Mouse (Mus musculus): ENCODE results near the gene Cabp2. TPM values are rescaled to one million over a fixed set of nuclear protein-coding genes. Genes with fewer than 3 reads are reported as not detected.

Cabp2 gene
- polyA plus RNA-seq, 1 experiment: not detected

GRCm38 (mm10) chr19:4113806-4114230 lies 32.4 kb downstream of the Cabp2 start:
- TF ChIP-seq POLR2A (IDR thresholded peaks at IDR 0.05; ENCODE audit: insufficient read depth, low read length) (no peak), CTCF (IDR thresholded peaks at IDR 0.05; ENCODE audit: low read depth, low read length) (no peak)
- Histone ChIP-seq H3K27ac (ENCODE audit: insufficient read depth, low read length) (no peak overlapping the region), H3K4me3 (ENCODE audit: low read depth, low read length) (no peak overlapping the region), H3K9ac (ENCODE audit: low read depth, poor library complexity, severe bottlenecking) (no peak overlapping the region), H3K27me3 (ENCODE audit: control insufficient read depth, insufficient read depth, low read length, poor library complexity, severe bottlenecking) (no peaks in the 10 kb centered on the region), H3K9me3 (replicated peaks; ENCODE audit: control insufficient read depth, insufficient read depth, low read length, poor library complexity, severe bottlenecking) (no peaks in the 10 kb centered on the region), H3K36me3 (ENCODE audit: control insufficient read depth, insufficient read depth, low read length, poor library complexity, severe bottlenecking) (no peaks in the 10 kb centered on the region), H3K4me1 (ENCODE audit: control insufficient read depth, insufficient read depth, low read length) (no peaks in the 10 kb centered on the region)

- Histone ChIP-seq H3K9ac (ENCODE audit: low read depth, poor library complexity, severe bottlenecking) (no peak overlapping the region), H3K9me3 (replicated peaks; ENCODE audit: control insufficient read depth, insufficient read depth, low read length, poor library complexity, severe bottlenecking) (no peaks in the 10 kb centered on the region), H3K4me3 (ENCODE audit: low read depth, low read length) (no peak overlapping the region), H3K36me3 (ENCODE audit: control insufficient read depth, insufficient read depth, low read length, poor library complexity, severe bottlenecking) (no peaks in the 10 kb centered on the region), H3K27me3 (ENCODE audit: control insufficient read depth, insufficient read depth, low read length, poor library complexity, severe bottlenecking) (no peaks in the 10 kb centered on the region), H3K4me1 (ENCODE audit: control insufficient read depth, insufficient read depth, low read length) (no peaks in the 10 kb centered on the region), H3K27ac (ENCODE audit: insufficient read depth, low read length) (no peak overlapping the region)
- no peak for TF ChIP-seq CTCF (IDR thresholded peaks at IDR 0.05; ENCODE audit: low read depth, low read length)
- TF ChIP-seq EP300 (IDR thresholded peaks at IDR 0.05; ENCODE audit: insufficient read depth, low read depth, low read length): no peak
- no peak for TF ChIP-seq POLR2A (IDR thresholded peaks at IDR 0.05; ENCODE audit: insufficient read depth, low read length)
Observed at GRCm38 (mm10) chr19:4114551-4114950, 33.2 kb downstream of the Cabp2 start.

GRCm38 (mm10) chr19:4115144-4115543 lies 33.8 kb downstream of the Cabp2 start:
- no peaks in the 10 kb centered on the region for H3K4me1 ChIP-seq (ENCODE audit: control insufficient read depth, insufficient read depth, low read length)
- H3K9me3 ChIP-seq (replicated peaks; ENCODE audit: control insufficient read depth, insufficient read depth, low read length, poor library complexity, severe bottlenecking): no peaks in the 10 kb centered on the region
- TF ChIP-seq POLR2A (IDR thresholded peaks at IDR 0.05; ENCODE audit: insufficient read depth, low read length) (no peak), EP300 (IDR thresholded peaks at IDR 0.05; ENCODE audit: insufficient read depth, low read depth, low read length) (no peak), CTCF (IDR thresholded peaks at IDR 0.05; ENCODE audit: low read depth, low read length) (no peak)
- H3K9ac ChIP-seq (ENCODE audit: low read depth, poor library complexity, severe bottlenecking): no peak overlapping the region
- H3K36me3 ChIP-seq (ENCODE audit: control insufficient read depth, insufficient read depth, low read length, poor library complexity, severe bottlenecking): no peaks in the 10 kb centered on the region
- H3K27ac ChIP-seq (ENCODE audit: insufficient read depth, low read length): no peak overlapping the region
- no peaks in the 10 kb centered on the region for H3K27me3 ChIP-seq (ENCODE audit: control insufficient read depth, insufficient read depth, low read length, poor library complexity, severe bottlenecking)
- no peak overlapping the region for H3K4me3 ChIP-seq (ENCODE audit: low read depth, low read length)

- TF ChIP-seq CTCF (IDR thresholded peaks at IDR 0.05; ENCODE audit: low read depth, low read length) (no peak), POLR2A (IDR thresholded peaks at IDR 0.05; ENCODE audit: insufficient read depth, low read length) (no peak), EP300 (IDR thresholded peaks at IDR 0.05; ENCODE audit: insufficient read depth, low read depth, low read length) (no peak)
- no peaks in the 10 kb centered on the region for H3K36me3 ChIP-seq (ENCODE audit: control insufficient read depth, insufficient read depth, low read length, poor library complexity, severe bottlenecking)
Observed at GRCm38 (mm10) chr19:4115816-4116215, 34.4 kb downstream of the Cabp2 start.

GRCm38 (mm10) chr19:4117006-4117405 lies 35.6 kb downstream of the Cabp2 start:
- no peaks in the 10 kb centered on the region for H3K4me1 ChIP-seq (ENCODE audit: control insufficient read depth, insufficient read depth, low read length)
- no peaks in the 10 kb centered on the region for H3K9me3 ChIP-seq (replicated peaks; ENCODE audit: control insufficient read depth, insufficient read depth, low read length, poor library complexity, severe bottlenecking)
- no peak overlapping the region for H3K9ac ChIP-seq (ENCODE audit: low read depth, poor library complexity, severe bottlenecking)
- no peak overlapping the region for H3K4me3 ChIP-seq (ENCODE audit: low read depth, low read length)
- H3K27ac ChIP-seq (ENCODE audit: insufficient read depth, low read length): no peak overlapping the region
- no peaks in the 10 kb centered on the region for H3K36me3 ChIP-seq (ENCODE audit: control insufficient read depth, insufficient read depth, low read length, poor library complexity, severe bottlenecking)
- TF ChIP-seq CTCF (IDR thresholded peaks at IDR 0.05; ENCODE audit: low read depth, low read length) (no peak), EP300 (IDR thresholded peaks at IDR 0.05; ENCODE audit: insufficient read depth, low read depth, low read length) (no peak), POLR2A (IDR thresholded peaks at IDR 0.05; ENCODE audit: insufficient read depth, low read length) (no peak)
- no peaks in the 10 kb centered on the region for H3K27me3 ChIP-seq (ENCODE audit: control insufficient read depth, insufficient read depth, low read length, poor library complexity, severe bottlenecking)

More at GRCm38 (mm10) chr19:4115816-4116215, 34.4 kb downstream of the Cabp2 start:
- no peak overlapping the region for H3K27ac ChIP-seq (ENCODE audit: insufficient read depth, low read length)
- no peak overlapping the region for H3K4me3 ChIP-seq (ENCODE audit: low read depth, low read length)
- no peak overlapping the region for H3K9ac ChIP-seq (ENCODE audit: low read depth, poor library complexity, severe bottlenecking)
- no peaks in the 10 kb centered on the region for H3K9me3 ChIP-seq (replicated peaks; ENCODE audit: control insufficient read depth, insufficient read depth, low read length, poor library complexity, severe bottlenecking)
- no peaks in the 10 kb centered on the region for H3K27me3 ChIP-seq (ENCODE audit: control insufficient read depth, insufficient read depth, low read length, poor library complexity, severe bottlenecking)
- H3K4me1 ChIP-seq (ENCODE audit: control insufficient read depth, insufficient read depth, low read length): no peaks in the 10 kb centered on the region

GRCm38 (mm10) chr19:4118350-4118749 lies 37.0 kb downstream of the Cabp2 start:
- no peaks in the 10 kb centered on the region for H3K27me3 ChIP-seq (ENCODE audit: control insufficient read depth, insufficient read depth, low read length, poor library complexity, severe bottlenecking)
- no peaks in the 10 kb centered on the region for H3K36me3 ChIP-seq (ENCODE audit: control insufficient read depth, insufficient read depth, low read length, poor library complexity, severe bottlenecking)
- H3K9me3 ChIP-seq (replicated peaks; ENCODE audit: control insufficient read depth, insufficient read depth, low read length, poor library complexity, severe bottlenecking): no peaks in the 10 kb centered on the region
- no peak overlapping the region for H3K9ac ChIP-seq (ENCODE audit: low read depth, poor library complexity, severe bottlenecking)
- no peak overlapping the region for H3K27ac ChIP-seq (ENCODE audit: insufficient read depth, low read length)
- no peak for TF ChIP-seq EP300 (IDR thresholded peaks at IDR 0.05; ENCODE audit: insufficient read depth, low read depth, low read length)
- TF ChIP-seq CTCF (IDR thresholded peaks at IDR 0.05; ENCODE audit: low read depth, low read length): no peak
- TF ChIP-seq POLR2A (IDR thresholded peaks at IDR 0.05; ENCODE audit: insufficient read depth, low read length): no peak
- no peaks in the 10 kb centered on the region for H3K4me1 ChIP-seq (ENCODE audit: control insufficient read depth, insufficient read depth, low read length)
- H3K4me3 ChIP-seq (ENCODE audit: low read depth, low read length): no peak overlapping the region
